ENCODE assay signal across 11 mouse cellular contexts in the genomic region with DNA sequence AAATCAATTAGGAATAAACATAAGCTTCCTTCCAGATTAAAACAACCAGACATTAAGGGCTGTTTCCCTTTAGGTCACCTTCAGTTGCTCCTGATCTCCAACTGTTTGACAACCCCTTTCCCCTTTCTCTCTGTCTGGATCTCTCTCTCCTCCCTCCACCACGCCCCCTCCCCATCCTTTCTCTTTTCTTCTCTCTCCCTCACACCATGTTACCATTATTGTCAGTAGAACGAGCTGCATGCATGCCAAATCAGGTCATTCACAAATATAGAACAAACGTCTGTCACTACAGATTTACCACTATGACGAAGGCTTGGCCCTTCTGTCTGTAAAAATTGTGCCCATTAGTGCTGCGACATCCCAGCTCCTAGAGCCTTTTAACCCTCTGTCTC.
A peak's percentile ranks its signal among the peaks of the same experiment; 100 is the strongest.
DNase-seq lines count a peak whose midpoint lies in the region; ATAC-seq and TF ChIP-seq lines count a peak whose summit lies in the region.
"Had no signal": no experiment of that assay in that cellular context is flagged by ENCODE, and none has a peak within 500 bp of the region (broad histone marks: within the 10 kb centered on the region; RNA-seq: fewer than 3 reads in every experiment).

No protein-coding gene starts in this region.

- H3K4me3 ChIP-seq in forebrain, embryonic 16.5 days (replicated peaks; ENCODE audit: low read length), result no peak overlapping the region
- no peak overlapping the region for H3K4me3 ChIP-seq in midbrain, embryonic 16.5 days (ENCODE audit: low read depth, low read length)
- H3K4me3 ChIP-seq in kidney, adult 2 months (ENCODE audit: insufficient read depth, low read depth, low read length), result no peak overlapping the region
- H3K4me3 ChIP-seq: liver, embryonic 12.5 days had no signal

- WGBS in forebrain, embryonic 16.5 days, result 5% methylated on average over 5 of the region's 5 CpGs
- 4% methylated on average over 5 of the region's 5 CpGs for WGBS in midbrain, embryonic 16.5 days
- WGBS in kidney, adult 2 months, result 66% methylated on average over 5 of the region's 5 CpGs

- no peak for TF ChIP-seq CTCF in kidney, adult 2 months (conservative IDR thresholded peaks at IDR 0.05; ENCODE audit: insufficient read depth, insufficient read length, low read depth, low read length)

- H3K4me1 ChIP-seq in forebrain, embryonic 16.5 days (replicated peaks; ENCODE audit: control insufficient read depth, insufficient read depth, low read length), result peaks cover 18% of the 10 kb centered on the region
- H3K4me1 ChIP-seq in midbrain, embryonic 16.5 days (ENCODE audit: control insufficient read depth, insufficient read depth, low read length), result peaks cover 11% of the 10 kb centered on the region
- H3K4me1 ChIP-seq in kidney, adult 2 months (ENCODE audit: control insufficient read depth, insufficient read depth, low read length), result peaks cover 15% of the 10 kb centered on the region; the same call in 1 of the 2 replicates
- H3K4me1 ChIP-seq: liver, embryonic 12.5 days had no signal

- H3K36me3 ChIP-seq in forebrain, embryonic 16.5 days (ENCODE audit: control insufficient read depth, insufficient read depth), result no peaks in the 10 kb centered on the region
- H3K36me3 ChIP-seq in midbrain, embryonic 16.5 days (ENCODE audit: control insufficient read depth, insufficient read depth, low read length), result no peaks in the 10 kb centered on the region
- no peaks in the 10 kb centered on the region for H3K36me3 ChIP-seq in kidney, adult 2 months (ENCODE audit: control insufficient read depth, insufficient read depth, low read length)
- H3K36me3 ChIP-seq: liver, embryonic 12.5 days had no signal

- ATAC-seq in forebrain, embryonic 16.5 days, result peak; percentile 77
- peak; percentile 67 for ATAC-seq in midbrain, embryonic 16.5 days
- ATAC-seq: liver, embryonic 12.5 days had no signal

- DNase-seq in cerebellum, adult 11 months, result peak; percentile 77
- DNase-seq in cerebellum, postnatal 10 days, result peak; percentile 93 to 96
- DNase-seq in thymus, postnatal 36 days, result no peak
- DNase-seq in kidney, adult 2 months, result no peak
- DNase-seq in adrenal gland, postnatal 10 days, result no peak
- DNase-seq: heart, postnatal 4 days; right cerebral cortex, postnatal 25 days; thymus, postnatal 14 days had no signal

- no peaks in the 10 kb centered on the region for H3K9me3 ChIP-seq in forebrain, embryonic 16.5 days (ENCODE audit: control insufficient read depth, low read length)
- H3K9me3 ChIP-seq in midbrain, embryonic 16.5 days (replicated peaks; ENCODE audit: control insufficient read depth, low read length, poor library complexity, severe bottlenecking), result no peaks in the 10 kb centered on the region
- H3K9me3 ChIP-seq: liver, embryonic 12.5 days had no signal

- no peak overlapping the region; the same call in 1 of the 2 replicates for H3K4me2 ChIP-seq in forebrain, embryonic 16.5 days (ENCODE audit: low read length)
- H3K4me2 ChIP-seq in midbrain, embryonic 16.5 days (ENCODE audit: low read length), result no peak overlapping the region
- H3K4me2 ChIP-seq: liver, embryonic 12.5 days had no signal

- no peak for TF ChIP-seq POLR2A in kidney, adult 2 months (IDR thresholded peaks at IDR 0.05; ENCODE audit: low read depth, low read length)

- peak overlapping the region; percentile 82 for H3K27ac ChIP-seq in forebrain, embryonic 16.5 days (ENCODE audit: low read length)
- no peak overlapping the region for H3K27ac ChIP-seq in midbrain, embryonic 16.5 days (ENCODE audit: low read length)
- no peak overlapping the region for H3K27ac ChIP-seq in kidney, adult 2 months (ENCODE audit: insufficient read depth, low read depth, low read length)
- H3K27ac ChIP-seq: liver, embryonic 12.5 days had no signal

- no peaks in the 10 kb centered on the region for H3K27me3 ChIP-seq in forebrain, embryonic 16.5 days (replicated peaks; ENCODE audit: control insufficient read depth, insufficient read depth, low read length)
- H3K27me3 ChIP-seq in midbrain, embryonic 16.5 days (ENCODE audit: control insufficient read depth, insufficient read depth, low read depth, low read length), result no peaks in the 10 kb centered on the region
- H3K27me3 ChIP-seq in kidney, adult 2 months (replicated peaks; ENCODE audit: control insufficient read depth, insufficient read depth, low read length), result no peaks in the 10 kb centered on the region; the same call in 1 of the 2 replicates
- H3K27me3 ChIP-seq: liver, embryonic 12.5 days had no signal

- H3K9ac ChIP-seq in forebrain, embryonic 16.5 days (replicated peaks; ENCODE audit: low read depth, low read length), result peak overlapping the region; percentile 19
- no peak overlapping the region for H3K9ac ChIP-seq in midbrain, embryonic 16.5 days (ENCODE audit: low read depth, low read length)
- H3K9ac ChIP-seq: liver, embryonic 12.5 days had no signal

Comparison
In these comparisons a context has a peak if more than half of its experiments do, and no peak if none do; other contexts are left out.
1. DNase-seq: peak in cerebellum, adult 11 months (single experiment) and cerebellum, postnatal 10 days (2 of 2); none in thymus, postnatal 36 days (0 of 2), kidney, adult 2 months (single experiment) and adrenal gland, postnatal 10 days (single experiment).